Mouse (Mus musculus) kidney, postnatal 14 days (tissue): Measurements from ENCODE around the gene Slit3.

Experiments used
- DNase-seq: peaks from one replicate; pipeline ENCODE4 v3.0.0; 2022; ENCODE audit warnings: mixed read lengths

Gene Slit3

GRCm38 (mm10) chr11:35415768-35416401 lies 294.9 kb downstream of the Slit3 start:
- DNase-seq = no peak

- DNase-seq = no peak
Observed at GRCm38 (mm10) chr11:35416402-35417093, 295.5 kb downstream of the Slit3 start.

GRCm38 (mm10) chr11:35417911-35418552 lies 297.0 kb downstream of the Slit3 start:
- DNase-seq = no peak

GRCm38 (mm10) chr11:35419013-35419412 lies 298.0 kb downstream of the Slit3 start:
- DNase-seq = no peak

GRCm38 (mm10) chr11:35421728-35422127 lies 300.7 kb downstream of the Slit3 start:
- no peak for DNase-seq

- DNase-seq = no peak
Observed at GRCm38 (mm10) chr11:35428036-35428435, 307.0 kb downstream of the Slit3 start.

- no peak for DNase-seq
Observed at GRCm38 (mm10) chr11:35431130-35431529, 310.1 kb downstream of the Slit3 start.

- no peak for DNase-seq
Observed at GRCm38 (mm10) chr11:35437510-35437909, 316.5 kb downstream of the Slit3 start.

GRCm38 (mm10) chr11:35440186-35440585 lies 319.2 kb downstream of the Slit3 start:
- no peak for DNase-seq

- no peak for DNase-seq
Observed at GRCm38 (mm10) chr11:35444489-35445100, 323.6 kb downstream of the Slit3 start.

- peak; percentile 24 for DNase-seq
Observed at GRCm38 (mm10) chr11:35447951-35448350, 326.9 kb downstream of the Slit3 start.

- peak; percentile 43 for DNase-seq
Observed at GRCm38 (mm10) chr11:35449199-35449598, 328.2 kb downstream of the Slit3 start.

GRCm38 (mm10) chr11:35451636-35452035 lies 330.6 kb downstream of the Slit3 start:
- peak; percentile 83 for DNase-seq

GRCm38 (mm10) chr11:35452413-35452812 lies 331.4 kb downstream of the Slit3 start:
- peak; percentile 44 for DNase-seq

- no peak for DNase-seq
Observed at GRCm38 (mm10) chr11:35454191-35454725, 333.2 kb downstream of the Slit3 start.

- DNase-seq = no peak
Observed at GRCm38 (mm10) chr11:35454781-35455180, 333.8 kb downstream of the Slit3 start.

- DNase-seq = no peak
Observed at GRCm38 (mm10) chr11:35458068-35458467, 337.0 kb downstream of the Slit3 start.

GRCm38 (mm10) chr11:35466701-35467100 lies 345.7 kb downstream of the Slit3 start:
- DNase-seq = no peak

- DNase-seq = no peak
Observed at GRCm38 (mm10) chr11:35468847-35469246, 347.8 kb downstream of the Slit3 start.

- DNase-seq = peak; percentile 30
Observed at GRCm38 (mm10) chr11:35469940-35470339, 348.9 kb downstream of the Slit3 start.

GRCm38 (mm10) chr11:35470853-35471252 lies 349.8 kb downstream of the Slit3 start:
- DNase-seq = no peak

GRCm38 (mm10) chr11:35472842-35473616 lies 352.0 kb downstream of the Slit3 start:
- DNase-seq = no peak

GRCm38 (mm10) chr11:35473617-35473996 lies 352.6 kb downstream of the Slit3 start:
- DNase-seq = no peak
